ENCODE assay signal across 11 mouse cellular contexts in genomic region chr17:10408681-10409081, GRCm38 (mm10).
DNase-seq lines count a peak whose midpoint lies in the region; ATAC-seq and TF ChIP-seq lines count a peak whose summit lies in the region.
"Had no signal": no experiment of that assay in that cellular context is flagged by ENCODE, and none has a peak within 500 bp of the region (broad histone marks: within the 10 kb centered on the region; RNA-seq: fewer than 3 reads in every experiment).

No protein-coding gene starts in this region.

- H3K9ac ChIP-seq in heart, embryonic 15.5 days, result no peak overlapping the region
- H3K9ac ChIP-seq in midbrain, postnatal 0 days (replicated peaks; ENCODE audit: low read length, poor library complexity, severe bottlenecking), result no peak overlapping the region
- no peak overlapping the region for H3K9ac ChIP-seq in midbrain, embryonic 16.5 days (ENCODE audit: low read depth, low read length)
- no peak overlapping the region for H3K9ac ChIP-seq in intestine, embryonic 15.5 days

- H3K27ac ChIP-seq in heart, embryonic 15.5 days, result 0 out of 2 replicates have a peak overlapping the region, but pooled peaks have one; percentile 3
- H3K27ac ChIP-seq in midbrain, postnatal 0 days (ENCODE audit: low read depth, low read length), result no peak overlapping the region
- H3K27ac ChIP-seq in midbrain, embryonic 16.5 days (ENCODE audit: low read length), result no peak overlapping the region
- peak overlapping the region; percentile 74 for H3K27ac ChIP-seq in testis, adult 2 months (ENCODE audit: control insufficient read depth, insufficient read depth, low read depth, low read length)
- no peak overlapping the region for H3K27ac ChIP-seq in intestine, embryonic 15.5 days

- WGBS in heart, embryonic 15.5 days, result 55% methylated on average over 4 of the region's 4 CpGs
- WGBS in midbrain, postnatal 0 days, result 45% methylated on average over 4 of the region's 4 CpGs
- WGBS in midbrain, embryonic 16.5 days, result 41% methylated on average over 4 of the region's 4 CpGs
- 65% methylated on average over 4 of the region's 4 CpGs for WGBS in intestine, embryonic 15.5 days

- no peaks in the 10 kb centered on the region for H3K36me3 ChIP-seq in heart, embryonic 15.5 days
- H3K36me3 ChIP-seq in midbrain, postnatal 0 days (ENCODE audit: insufficient read depth, low read length), result no peaks in the 10 kb centered on the region
- H3K36me3 ChIP-seq in midbrain, embryonic 16.5 days (ENCODE audit: control insufficient read depth, insufficient read depth, low read length), result no peaks in the 10 kb centered on the region
- H3K36me3 ChIP-seq in testis, adult 2 months (ENCODE audit: control insufficient read depth, insufficient read depth, low read length), result no peaks in the 10 kb centered on the region
- H3K36me3 ChIP-seq in intestine, embryonic 15.5 days, result no peaks in the 10 kb centered on the region

- H3K9me3 ChIP-seq in heart, embryonic 15.5 days (replicated peaks), result no peaks in the 10 kb centered on the region
- no peaks in the 10 kb centered on the region for H3K9me3 ChIP-seq in midbrain, postnatal 0 days (ENCODE audit: low read length)
- no peaks in the 10 kb centered on the region for H3K9me3 ChIP-seq in midbrain, embryonic 16.5 days (replicated peaks; ENCODE audit: control insufficient read depth, low read length, poor library complexity, severe bottlenecking)
- H3K9me3 ChIP-seq in intestine, embryonic 15.5 days, result no peaks in the 10 kb centered on the region

- H3K4me2 ChIP-seq in heart, embryonic 15.5 days, result no peak overlapping the region
- H3K4me2 ChIP-seq in midbrain, postnatal 0 days (ENCODE audit: low read depth, low read length, poor library complexity, severe bottlenecking), result no peak overlapping the region
- no peak overlapping the region for H3K4me2 ChIP-seq in midbrain, embryonic 16.5 days (ENCODE audit: low read length)
- no peak overlapping the region for H3K4me2 ChIP-seq in intestine, embryonic 15.5 days (replicated peaks)

- TF ChIP-seq CTCF in midbrain, postnatal 0 days (IDR thresholded peaks at IDR 0.05), result no peak
- no peak for TF ChIP-seq CTCF in testis, adult 2 months (IDR thresholded peaks at IDR 0.05; ENCODE audit: control insufficient read depth, insufficient read depth, insufficient replicate concordance, low read depth, low read length)

- TF ChIP-seq POLR2A in testis, adult 2 months (IDR thresholded peaks at IDR 0.05; ENCODE audit: control insufficient read depth, low read depth, low read length), result no peak

- H3K4me3 ChIP-seq in heart, embryonic 15.5 days, result no peak overlapping the region
- no peak overlapping the region for H3K4me3 ChIP-seq in midbrain, postnatal 0 days (ENCODE audit: low read depth, low read length)
- no peak overlapping the region for H3K4me3 ChIP-seq in midbrain, embryonic 16.5 days (ENCODE audit: low read depth, low read length)
- H3K4me3 ChIP-seq in testis, adult 2 months (ENCODE audit: control insufficient read depth, low read depth, low read length), result no peak overlapping the region
- H3K4me3 ChIP-seq in intestine, embryonic 15.5 days (replicated peaks), result no peak overlapping the region

- ATAC-seq in heart, embryonic 15.5 days (replicated peaks; ENCODE audit: insufficient number of reproducible peaks, insufficient read depth, low FRiP score, low read depth), result no peak
- ATAC-seq in midbrain, postnatal 0 days (ENCODE audit: low FRiP score), result no peak
- no peak for ATAC-seq in midbrain, embryonic 16.5 days
- ATAC-seq in intestine, embryonic 15.5 days, result no peak
- ATAC-seq: Patski had no signal

- no peaks in the 10 kb centered on the region for H3K27me3 ChIP-seq in heart, embryonic 15.5 days
- H3K27me3 ChIP-seq in midbrain, postnatal 0 days (ENCODE audit: insufficient read depth, low read length), result 0 out of 2 replicates have a peak, but pooled peaks cover 2% of the 10 kb centered on the region
- H3K27me3 ChIP-seq in midbrain, embryonic 16.5 days (ENCODE audit: control insufficient read depth, insufficient read depth, low read depth, low read length), result no peaks in the 10 kb centered on the region
- no peaks in the 10 kb centered on the region for H3K27me3 ChIP-seq in testis, adult 2 months (ENCODE audit: control insufficient read depth, insufficient read depth, low read length)
- H3K27me3 ChIP-seq in intestine, embryonic 15.5 days (replicated peaks), result no peaks in the 10 kb centered on the region
- H3K27me3 ChIP-seq: Patski had no signal

- peaks cover 34% of the 10 kb centered on the region for H3K4me1 ChIP-seq in heart, embryonic 15.5 days (replicated peaks)
- H3K4me1 ChIP-seq in midbrain, postnatal 0 days (ENCODE audit: insufficient read depth, low read length), result peaks cover 5% of the 10 kb centered on the region; the same call in 1 of the 2 replicates
- H3K4me1 ChIP-seq in midbrain, embryonic 16.5 days (ENCODE audit: control insufficient read depth, insufficient read depth, low read length), result peaks cover 7% of the 10 kb centered on the region
- peaks cover 2% of the 10 kb centered on the region for H3K4me1 ChIP-seq in testis, adult 2 months (ENCODE audit: control insufficient read depth, insufficient read depth, low read length)
- no peaks in the 10 kb centered on the region for H3K4me1 ChIP-seq in intestine, embryonic 15.5 days (replicated peaks)

- DNase-seq in heart, adult 8-10 months (ENCODE audit: low spot score), result no peak
- DNase-seq in midbrain, postnatal 0 days (ENCODE audit: low spot score), result peak; percentile 63
- peak; percentile 62 for DNase-seq in embryo, embryonic 10.5 days (ENCODE audit: low spot score)
- no peak for DNase-seq in layer of hippocampus, adult 18-20 months (ENCODE audit: low spot score in 2 of 2)
- DNase-seq: cerebellum, adult 18-20 months; liver had no signal

Comparison
In these comparisons a context has a peak if more than half of its experiments do, and no peak if none do; other contexts are left out.
1. H3K27ac ChIP-seq: peak in heart, embryonic 15.5 days (single experiment) and testis, adult 2 months (single experiment); none in midbrain, postnatal 0 days (single experiment), midbrain, embryonic 16.5 days (single experiment) and intestine, embryonic 15.5 days (single experiment).
2. DNase-seq: peak in midbrain, postnatal 0 days (single experiment) and embryo, embryonic 10.5 days (single experiment); none in heart, adult 8-10 months (single experiment) and layer of hippocampus, adult 18-20 months (0 of 2).